Mouse (Mus musculus) layer of hippocampus, postnatal 14 days (tissue): Measurements from ENCODE around the gene Myh7b. TPM values are rescaled to one million over a fixed set of nuclear protein-coding genes. Genes with fewer than 3 reads are reported as not detected.

Experiments used
- DNase-seq, 2 experiments: peaks; one replicate each; pipeline ENCODE4 v3.0.0; 2021 to 2022; ENCODE audit warnings: low spot score in 2 of 2, mixed read lengths in 1 of 2
- total RNA-seq, 2 experiments: library from RNA; stranded (reverse); gene quantifications; 2 replicates each; pipeline ENCODE4 v1.2.3; 2021

Gene Myh7b
- total RNA-seq, 2 experiments from 2014 or later, result 3.1 to 4.9 TPM

GRCm38 (mm10) chr2:155633121-155633520 is 22.1 kb downstream of the Myh7b start:
- no peak for DNase-seq

GRCm38 (mm10) chr2:155633731-155634130 is 22.7 kb downstream of the Myh7b start:
- no peak for DNase-seq

- no peak for DNase-seq
Observed at GRCm38 (mm10) chr2:155634562-155634961, 23.6 kb downstream of the Myh7b start.

DNA sequence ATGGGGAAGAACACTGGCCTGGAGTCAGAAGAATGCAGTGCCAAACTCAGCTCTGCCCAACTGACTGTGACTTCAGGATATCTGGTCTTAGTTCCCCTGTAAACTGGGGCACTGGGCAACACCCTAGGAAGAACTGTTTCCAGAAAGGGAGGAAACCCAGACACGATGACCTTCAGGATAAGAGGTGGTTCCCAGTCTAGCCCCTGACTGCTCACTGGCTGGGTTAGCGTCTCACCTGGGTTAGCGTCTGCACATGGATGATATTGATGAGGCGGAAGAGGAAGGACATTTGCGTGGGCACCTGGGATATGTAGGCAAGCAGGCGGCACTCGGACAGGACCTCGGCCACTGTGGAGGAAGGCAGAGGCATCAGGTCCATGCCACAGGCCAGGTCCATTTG is 24.9 kb downstream of the Myh7b start:
- no peak for DNase-seq

- no peak for DNase-seq
Observed at GRCm38 (mm10) chr2:155636881-155637280, 25.9 kb downstream of the Myh7b start.

DNA sequence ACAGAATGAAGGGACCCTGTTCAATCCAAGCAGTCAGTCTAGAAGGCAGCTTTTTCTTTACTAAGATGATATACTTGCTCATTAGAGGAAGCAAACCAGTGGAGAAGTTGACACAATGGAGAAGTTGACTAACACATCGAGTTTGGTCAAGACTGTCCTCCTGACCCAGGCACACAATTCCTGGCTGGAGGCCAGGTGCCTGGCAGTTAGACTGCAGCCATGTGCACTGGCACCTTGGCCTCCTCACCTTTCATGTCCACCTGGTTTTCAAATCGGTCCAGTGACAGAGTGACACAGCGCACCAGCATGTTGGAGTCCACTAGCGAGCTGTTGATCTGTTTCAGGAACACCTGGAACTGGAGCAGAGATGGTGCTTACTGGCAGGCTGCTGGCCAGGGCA is 26.4 kb downstream of the Myh7b start:
- no peak for DNase-seq

DNA sequence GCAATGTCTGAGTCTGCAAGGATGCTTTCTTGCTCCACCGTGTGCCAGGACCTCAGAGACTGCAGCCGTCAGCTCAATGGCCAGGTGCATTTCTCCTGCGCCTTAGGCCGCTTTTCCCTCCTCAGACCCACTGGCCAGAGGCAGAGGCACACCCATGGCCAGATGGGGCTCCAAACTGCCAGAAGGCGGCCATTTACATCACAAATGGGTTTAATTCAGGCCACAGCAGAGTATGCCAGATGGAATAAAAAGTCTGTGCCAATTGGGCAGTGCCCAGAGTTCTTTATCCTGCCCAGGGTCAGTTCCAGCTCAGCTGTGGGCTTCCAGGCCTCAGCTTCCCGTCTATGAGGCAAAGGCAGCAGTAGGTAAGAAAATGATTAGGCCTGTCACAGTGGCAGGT is 29.6 kb downstream of the Myh7b start:
- peak; percentile 61 to 79 for DNase-seq

- no peak for DNase-seq
Observed at GRCm38 (mm10) chr2:155641540-155642472, 30.8 kb downstream of the Myh7b start.

DNA sequence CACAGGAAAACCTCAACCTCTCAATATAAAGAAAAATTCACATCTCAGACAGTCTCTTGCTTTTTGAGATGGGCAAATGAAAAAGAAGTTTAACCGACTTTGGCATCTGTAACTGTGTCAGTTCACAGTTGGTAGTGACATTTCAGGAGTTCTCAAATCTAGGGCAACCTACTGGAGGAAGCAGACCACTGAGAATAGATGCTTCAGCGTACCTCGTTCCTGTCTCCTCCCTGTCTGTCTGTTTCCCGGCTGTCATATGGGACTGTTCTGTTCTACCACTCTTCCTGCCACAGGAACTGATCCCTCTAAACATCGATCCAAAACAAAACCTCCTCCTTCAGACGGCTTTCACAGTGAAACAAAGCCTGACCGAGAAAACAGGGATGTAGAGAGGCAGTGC is 34.7 kb downstream of the Myh7b start:
- no peak for DNase-seq

- no peak for DNase-seq
Observed at GRCm38 (mm10) chr2:155652618-155653017, 41.6 kb downstream of the Myh7b start.

DNA sequence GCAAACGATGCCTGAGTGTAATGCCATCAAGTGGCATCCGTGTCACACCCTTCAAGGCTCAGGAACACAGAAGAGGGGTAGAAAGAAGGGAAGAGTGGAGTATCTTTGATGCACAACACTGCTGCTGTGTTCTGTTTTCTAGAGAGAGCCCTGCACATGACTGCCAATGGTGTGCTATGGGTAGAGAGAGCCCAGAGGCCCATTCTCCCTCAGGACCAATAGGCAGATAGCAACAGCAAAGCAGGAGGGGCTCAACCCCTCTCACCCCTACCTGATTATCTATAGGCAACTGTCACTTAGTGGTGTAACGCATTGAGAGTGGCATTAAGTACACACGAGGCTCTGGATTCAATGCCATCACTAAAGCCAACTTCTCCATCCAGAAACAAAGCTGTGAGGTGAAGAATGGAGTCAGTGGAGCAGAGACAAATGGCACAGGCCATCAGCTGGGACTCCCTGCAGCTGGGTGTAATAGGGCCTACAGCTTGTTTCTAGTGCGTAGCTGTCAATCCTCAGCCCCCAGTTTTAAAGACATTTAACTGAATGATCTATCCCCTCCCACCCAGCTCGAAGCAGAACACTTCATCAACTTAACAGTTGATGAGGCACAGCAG is 44.9 kb downstream of the Myh7b start:
- DNase-seq, result no peak

DNA sequence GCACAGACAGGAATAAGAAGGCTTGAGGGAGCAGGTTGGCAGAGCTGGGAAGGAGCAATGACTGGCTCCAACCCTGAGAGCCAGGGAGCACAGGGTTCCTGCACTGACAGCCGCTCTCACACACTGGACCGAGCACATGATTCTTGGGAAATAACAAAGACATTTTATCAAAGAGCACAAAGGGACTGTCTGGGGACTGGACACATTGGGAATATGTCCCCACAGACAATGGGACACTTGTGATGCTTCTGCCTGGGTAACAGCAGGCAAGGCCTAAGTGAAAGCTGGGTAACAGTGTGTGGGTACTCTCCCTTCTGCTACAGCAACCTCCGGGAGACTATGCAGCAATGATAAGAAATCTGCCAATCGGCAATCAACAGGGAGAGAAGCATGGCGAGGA is 51.4 kb downstream of the Myh7b start:
- DNase-seq, result no peak

GRCm38 (mm10) chr2:155663097-155663496 is 52.1 kb downstream of the Myh7b start:
- DNase-seq, result peak; percentile 31 to 82

DNA sequence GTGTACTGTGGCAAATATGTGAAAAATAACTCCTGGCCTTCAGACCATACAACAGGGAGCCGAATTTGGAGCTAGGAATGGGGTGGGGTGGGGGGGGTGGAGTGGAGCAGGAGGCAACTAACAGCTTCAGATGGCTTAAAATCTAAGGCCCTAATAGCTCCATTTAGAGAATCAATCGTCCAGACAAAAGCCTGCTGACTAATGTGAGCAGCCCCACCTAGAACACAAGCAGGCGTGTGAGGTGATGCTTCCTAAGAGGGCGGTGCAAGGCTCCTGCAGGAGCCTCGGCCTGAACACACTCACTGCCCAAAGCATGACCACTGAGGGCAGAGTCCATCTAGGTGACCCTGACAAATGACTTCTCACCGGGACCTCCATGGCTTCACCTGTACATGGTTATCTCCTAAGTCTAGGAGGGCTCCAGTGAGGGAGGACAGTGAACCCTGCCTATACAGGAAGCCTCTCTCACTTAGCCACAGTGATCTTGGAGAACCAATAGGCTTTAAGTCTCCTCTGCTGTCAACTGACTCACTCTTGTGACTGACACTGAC is 53.0 kb downstream of the Myh7b start:
- DNase-seq, result no peak

DNA sequence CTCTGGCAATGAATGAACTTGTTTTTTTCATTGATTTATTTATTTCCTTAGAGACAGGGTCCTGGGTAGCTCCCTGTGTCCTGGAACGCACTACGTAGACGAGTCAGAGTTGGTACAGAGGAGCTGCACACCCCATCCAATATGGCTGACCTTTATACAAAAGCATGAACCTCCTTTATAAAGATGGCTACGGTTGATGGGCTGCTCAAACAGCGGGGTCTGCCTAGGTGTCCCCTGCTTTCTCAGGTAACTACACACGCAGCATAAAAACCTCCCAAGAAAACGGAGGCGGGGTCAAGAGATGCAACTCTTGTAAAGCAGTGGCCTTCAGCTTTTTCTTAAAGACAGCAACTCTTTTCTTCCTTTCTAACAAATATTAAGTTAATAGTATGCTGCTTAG is 56.9 kb downstream of the Myh7b start:
- DNase-seq, result no peak

DNA sequence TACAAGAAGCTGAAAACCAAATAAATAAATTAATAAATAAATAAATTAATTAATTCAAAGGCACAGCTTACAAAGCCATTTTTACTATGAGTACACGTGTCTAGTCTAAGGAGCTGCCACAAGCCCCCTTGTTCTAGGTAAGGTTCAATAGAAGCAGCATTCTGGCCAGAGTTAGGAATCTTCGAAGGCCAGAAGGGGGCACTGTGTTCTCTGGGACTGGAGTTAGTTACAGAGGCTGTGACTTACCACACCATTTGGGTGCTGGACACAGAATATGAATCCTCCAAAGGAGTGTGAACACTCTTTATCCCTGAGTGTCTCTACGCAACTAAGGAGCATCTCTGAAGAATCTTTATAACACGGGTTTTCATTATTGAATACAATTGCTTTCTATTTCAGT is 57.4 kb downstream of the Myh7b start:
- no peak for DNase-seq

DNA sequence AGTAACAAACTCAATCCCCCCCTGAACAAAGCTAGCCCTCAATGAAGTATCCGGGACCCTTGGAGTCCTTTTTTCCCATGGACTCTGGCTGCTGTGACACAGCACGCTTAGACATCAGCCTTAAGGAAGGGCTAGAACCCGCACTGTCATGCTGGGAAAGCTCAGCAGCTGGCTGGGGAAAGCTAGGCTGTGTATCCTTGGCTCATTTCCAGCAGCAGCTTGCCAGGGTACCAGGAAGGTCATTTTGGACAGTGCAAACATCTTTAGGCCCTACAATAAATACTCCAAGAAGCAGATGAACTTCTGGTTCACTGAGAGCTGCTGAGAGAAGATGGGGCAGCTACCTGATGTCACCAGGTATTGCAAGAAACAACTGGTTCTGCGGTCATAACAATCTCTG is 60.2 kb downstream of the Myh7b start:
- no peak for DNase-seq

GRCm38 (mm10) chr2:155673546-155673945 is 62.5 kb downstream of the Myh7b start:
- DNase-seq, result peak; percentile 34 to 52

- no peak for DNase-seq
Observed at GRCm38 (mm10) chr2:155675118-155675517, 64.1 kb downstream of the Myh7b start.

- DNase-seq, result no peak
Observed at GRCm38 (mm10) chr2:155679586-155680110, 68.6 kb downstream of the Myh7b start.

DNA sequence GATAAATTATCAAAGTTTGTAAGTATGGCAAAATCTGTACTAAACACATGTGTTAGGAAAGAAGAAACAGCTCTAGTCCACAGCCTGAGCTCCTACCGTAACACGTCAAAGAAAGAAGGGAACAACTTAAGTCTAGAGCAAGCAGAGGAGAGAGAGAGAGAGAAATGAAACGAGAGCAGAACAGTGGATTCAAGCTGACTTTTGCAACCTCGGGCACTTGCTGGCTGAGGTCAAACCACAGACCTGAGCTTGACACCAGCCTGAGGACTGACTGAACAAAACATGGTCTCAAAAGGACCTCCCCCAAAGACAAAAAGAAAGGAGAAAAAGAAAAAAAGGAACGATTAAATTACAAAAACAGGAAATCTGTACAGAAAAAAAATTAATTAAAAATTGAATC is 69.6 kb downstream of the Myh7b start:
- no peak for DNase-seq

- no peak for DNase-seq
Observed at GRCm38 (mm10) chr2:155681194-155681593, 70.2 kb downstream of the Myh7b start.
